Mouse (Mus musculus) embryonic facial prominence, embryonic 15.5 days (tissue): Measurements from ENCODE around the gene Chst11. TPM values are rescaled to one million over a fixed set of nuclear protein-coding genes. Genes with fewer than 3 reads are reported as not detected.

Experiments used
- ATAC-seq: fragments of 200-750 bp; cut with Nextera tagmentation; 2 replicates; pipeline ENCODE4 v1.8.0; 2017; ENCODE audit warnings: low read depth, moderate TSS enrichment; ENCODE audit not compliant: insufficient number of reproducible peaks, low FRiP score, low TSS enrichment
- H3K27ac ChIP-seq: fragments of 300-500 bp; sonication (generic); replicated peaks from 2 replicates; pipeline ENCODE4 v1.5.1; 2015; ENCODE audit warnings: mild to moderate bottlenecking, inconsistent platforms
- H3K27me3 ChIP-seq: fragments of 300-500 bp; sonication (generic); 2 replicates; pipeline ENCODE4 v1.6.1; 2015; ENCODE audit warnings: inconsistent platforms
- H3K36me3 ChIP-seq: fragments of 300-500 bp; sonication (generic); 2 replicates; pipeline ENCODE4 v1.6.1; 2015; ENCODE audit warnings: mild to moderate bottlenecking, inconsistent platforms
- H3K4me1 ChIP-seq: fragments of 300-500 bp; sonication (generic); 2 replicates; pipeline ENCODE4 v1.6.1; 2015; ENCODE audit warnings: inconsistent platforms
- H3K4me2 ChIP-seq: fragments of 300-500 bp; sonication (generic); replicated peaks from 2 replicates; pipeline ENCODE4 v1.6.1; 2015; ENCODE audit warnings: mild to moderate bottlenecking, inconsistent platforms
- H3K4me3 ChIP-seq: fragments of 300-500 bp; sonication (generic); replicated peaks from 2 replicates; pipeline ENCODE4 v1.5.1; 2015; ENCODE audit warnings: mild to moderate bottlenecking, inconsistent platforms
- H3K9ac ChIP-seq: fragments of 300-500 bp; sonication (generic); 2 replicates; pipeline ENCODE4 v1.6.1; 2015; ENCODE audit warnings: inconsistent platforms
- H3K9me3 ChIP-seq: fragments of 300-500 bp; sonication (generic); replicated peaks from 2 replicates; pipeline ENCODE4 v1.6.1; 2016; ENCODE audit warnings: inconsistent platforms
- WGBS: fragments of 180-500 bp; shearing (Covaris S2); methylation state at CpG from one replicate; pipeline ENCODE4 v1.1.7; 2015; 5-methylcytosine and 5-hydroxymethylcytosine counted together
- polyA plus RNA-seq: library from polyadenylated mRNA; unstranded; fragments of >200 nt; fragmentation: Nextera tagmentation; extraction: Ambion mirVana; gene quantifications from 2 replicates; pipeline ENCODE4 v1.2.1, GENCODE M21; 2015

Gene Chst11
- polyA plus RNA-seq, 1 experiment from 2014 or later, result 3.3 TPM

DNA sequence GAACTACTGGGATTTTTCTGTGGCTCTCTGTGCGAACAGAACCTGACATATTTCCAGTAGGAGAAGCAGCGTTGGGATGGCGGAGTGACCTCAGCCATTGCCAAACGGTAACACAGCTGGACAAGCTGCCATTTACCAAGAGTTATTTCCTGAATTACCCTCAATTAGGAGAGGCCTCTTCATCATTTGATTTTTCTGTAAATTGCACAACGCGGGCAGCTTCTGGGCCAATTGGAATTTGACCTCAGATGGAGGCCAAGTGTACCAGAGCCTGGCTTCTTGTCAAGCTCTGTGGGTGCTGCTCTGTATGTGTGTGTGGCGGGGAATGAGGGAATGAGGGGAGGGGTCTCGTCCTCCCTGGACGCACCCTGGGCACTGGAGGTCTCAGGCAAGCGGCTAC is 113.6 kb downstream of the Chst11 start:
- H3K9me3 ChIP-seq, result no peaks in the 10 kb centered on the region
- WGBS, result 52% methylated on average over 10 of the region's 10 CpGs
- peaks cover 51% of the 10 kb centered on the region for H3K4me1 ChIP-seq

DNA sequence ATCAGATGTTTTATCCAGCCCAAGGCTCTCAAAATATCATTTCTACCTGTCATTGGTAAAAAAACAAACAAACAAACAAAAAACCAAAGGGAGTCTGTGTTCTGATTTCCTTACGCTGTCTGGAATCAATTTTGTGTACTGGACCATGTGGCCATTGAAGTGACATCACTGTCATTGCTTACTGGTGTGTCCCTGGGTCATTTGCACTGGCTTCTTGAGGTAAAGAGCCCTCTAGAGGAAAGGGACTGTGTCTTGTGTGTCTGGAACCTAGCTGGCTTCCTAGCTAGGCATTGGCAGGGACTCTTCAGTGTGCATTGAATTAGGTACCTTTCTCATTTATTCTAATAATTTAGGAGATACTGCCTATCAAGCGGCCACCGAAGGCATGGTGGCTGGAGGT is 114.4 kb downstream of the Chst11 start:
- WGBS, result 82% methylated on average over 3 of the region's 3 CpGs
- Histone ChIP-seq H3K4me3 (no peak overlapping the region), H3K4me1 (peaks cover 51% of the 10 kb centered on the region), H3K36me3 (no peaks in the 10 kb centered on the region), H3K4me2 (no peak overlapping the region), H3K9ac (no peak overlapping the region), H3K27me3 (no peaks in the 10 kb centered on the region), H3K27ac (no peak overlapping the region), H3K9me3 (no peaks in the 10 kb centered on the region)
- no peak for ATAC-seq

More for the DNA sequence above, 113.6 kb downstream of the Chst11 start:
- Histone ChIP-seq H3K4me2 (no peak overlapping the region), H3K27ac (no peak overlapping the region), H3K36me3 (no peaks in the 10 kb centered on the region), H3K27me3 (no peaks in the 10 kb centered on the region), H3K4me3 (no peak overlapping the region), H3K9ac (no peak overlapping the region)
- ATAC-seq, result no peak

DNA sequence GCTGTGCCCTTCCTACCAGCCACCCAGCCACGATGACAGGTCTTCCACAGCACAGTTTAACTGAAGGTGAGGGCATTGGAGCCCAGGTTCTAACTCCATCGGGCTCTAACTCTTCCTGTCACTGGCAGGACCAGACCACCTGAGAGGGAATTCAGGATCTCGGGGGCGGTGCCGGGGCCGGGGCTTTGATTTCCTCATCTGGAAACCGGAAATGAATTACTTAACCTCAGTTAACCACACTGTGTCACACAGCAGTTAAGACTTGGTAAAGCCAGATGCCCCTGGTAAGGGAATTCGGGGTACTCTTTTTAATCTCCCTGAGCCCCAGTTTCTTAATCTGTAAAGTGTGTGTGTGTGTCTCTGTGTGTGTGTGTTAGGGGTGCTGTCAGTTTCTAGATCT is 115.6 kb downstream of the Chst11 start:
- Histone ChIP-seq H3K4me2 (no peak overlapping the region), H3K4me3 (no peak overlapping the region), H3K9me3 (no peaks in the 10 kb centered on the region), H3K27me3 (no peaks in the 10 kb centered on the region), H3K4me1 (peaks cover 51% of the 10 kb centered on the region), H3K36me3 (no peaks in the 10 kb centered on the region), H3K27ac (no peak overlapping the region), H3K9ac (no peak overlapping the region)
- ATAC-seq, result no peak
- WGBS, result 35% methylated on average over 8 of the region's 8 CpGs

DNA sequence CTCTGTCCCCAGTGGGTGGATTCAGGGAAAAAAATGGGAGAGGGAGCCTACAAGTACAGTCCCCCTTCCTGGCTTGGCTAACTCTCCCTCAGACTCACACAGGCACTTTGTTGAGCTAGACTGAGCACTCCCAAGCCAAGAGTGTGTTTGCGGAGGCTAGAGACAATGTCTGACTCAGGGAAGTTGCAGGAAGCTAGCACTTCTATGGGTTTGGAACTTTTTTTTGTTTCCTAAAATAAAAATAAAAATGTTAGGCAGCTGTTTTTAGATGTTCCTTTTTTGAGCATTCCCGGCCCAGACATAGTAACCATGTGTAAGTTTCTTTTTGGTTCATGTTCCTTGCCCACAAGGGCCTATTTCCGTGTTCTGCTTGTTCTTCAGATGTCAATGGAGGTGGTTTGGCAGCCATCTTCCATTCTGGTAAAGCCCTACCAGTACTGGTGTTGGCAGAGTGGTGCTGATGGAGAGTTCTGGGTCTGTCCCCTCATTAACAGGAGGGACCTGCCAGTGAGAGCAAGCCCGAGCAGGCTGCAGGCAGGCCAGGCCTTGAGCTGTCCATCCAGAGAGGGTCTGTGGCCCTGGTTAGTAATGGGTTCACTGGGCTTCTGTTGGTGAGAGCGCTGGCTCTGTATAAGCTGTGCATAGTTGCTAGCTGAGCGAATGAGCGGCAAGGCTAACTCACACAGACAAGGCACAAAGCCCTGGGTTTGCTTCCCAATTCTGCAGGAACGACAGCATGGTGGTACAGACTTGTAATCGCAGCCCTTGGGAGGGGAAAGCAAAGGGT is 116.3 kb downstream of the Chst11 start:
- no peak overlapping the region for H3K27ac ChIP-seq
- ATAC-seq, result 0 out of 2 replicates have a peak, but pooled peaks have one; percentile 32
- no peak overlapping the region for H3K4me2 ChIP-seq
- H3K36me3 ChIP-seq, result no peaks in the 10 kb centered on the region
- no peak overlapping the region for H3K9ac ChIP-seq
- WGBS, result 76% methylated on average over 9 of the region's 9 CpGs
- H3K27me3 ChIP-seq, result no peaks in the 10 kb centered on the region
- H3K9me3 ChIP-seq, result no peaks in the 10 kb centered on the region
- peaks cover 50% of the 10 kb centered on the region for H3K4me1 ChIP-seq
- no peak overlapping the region for H3K4me3 ChIP-seq

DNA sequence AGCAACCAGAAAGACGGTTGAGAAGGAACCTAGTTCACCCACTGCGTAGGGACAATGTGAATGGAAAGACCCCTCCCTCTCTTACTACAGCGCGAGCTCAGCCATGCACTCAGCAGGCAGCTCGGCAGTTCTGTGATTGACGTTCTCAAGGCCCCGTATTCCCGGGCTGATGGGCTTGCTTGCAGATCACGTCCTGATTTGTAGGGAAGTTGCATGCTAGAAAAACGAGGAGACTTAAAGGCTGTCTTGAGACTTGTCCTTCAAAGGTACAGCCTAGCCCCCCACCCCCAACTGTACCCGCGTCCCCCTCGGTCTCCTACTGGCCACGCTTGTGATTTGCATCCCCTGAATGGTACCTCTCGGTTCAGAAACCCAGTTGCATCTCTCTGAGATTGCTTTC is 117.4 kb downstream of the Chst11 start:
- peak overlapping the region; percentile 12; the same call in 1 of the 2 replicates for H3K4me2 ChIP-seq
- no peak overlapping the region for H3K27ac ChIP-seq
- H3K4me1 ChIP-seq, result peaks cover 61% of the 10 kb centered on the region
- 32% methylated on average over 15 of the region's 15 CpGs for WGBS
- no peaks in the 10 kb centered on the region for H3K9me3 ChIP-seq
- no peak overlapping the region for H3K9ac ChIP-seq
- H3K27me3 ChIP-seq, result no peaks in the 10 kb centered on the region
- no peaks in the 10 kb centered on the region for H3K36me3 ChIP-seq
- H3K4me3 ChIP-seq, result no peak overlapping the region
- ATAC-seq, result no peak

DNA sequence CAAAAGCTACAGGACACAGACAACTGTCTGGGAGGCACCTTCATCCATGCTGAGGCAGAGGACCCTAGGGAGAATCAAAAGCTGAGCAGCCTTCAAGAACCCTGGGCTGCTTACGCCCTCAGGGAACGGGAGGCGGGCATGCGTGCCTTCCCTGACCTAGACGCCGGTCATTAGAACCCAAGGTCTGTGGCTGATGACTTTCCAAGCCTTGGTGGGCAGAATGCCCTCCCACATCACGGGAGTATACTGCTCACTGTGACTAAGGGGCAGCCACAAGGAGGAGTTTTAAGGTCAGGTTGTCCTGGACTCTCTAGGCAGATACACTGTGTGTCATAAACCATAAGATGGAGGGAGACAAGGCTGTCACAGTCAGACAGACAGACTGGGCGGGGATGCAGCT is 118.9 kb downstream of the Chst11 start:
- 75% methylated on average over 8 of the region's 8 CpGs for WGBS
- Histone ChIP-seq H3K36me3 (no peaks in the 10 kb centered on the region), H3K9ac (no peak overlapping the region), H3K4me3 (no peak overlapping the region), H3K4me1 (peaks cover 64% of the 10 kb centered on the region), H3K9me3 (no peaks in the 10 kb centered on the region), H3K27me3 (no peaks in the 10 kb centered on the region), H3K27ac (no peak overlapping the region), H3K4me2 (no peak overlapping the region)
- no peak for ATAC-seq

DNA sequence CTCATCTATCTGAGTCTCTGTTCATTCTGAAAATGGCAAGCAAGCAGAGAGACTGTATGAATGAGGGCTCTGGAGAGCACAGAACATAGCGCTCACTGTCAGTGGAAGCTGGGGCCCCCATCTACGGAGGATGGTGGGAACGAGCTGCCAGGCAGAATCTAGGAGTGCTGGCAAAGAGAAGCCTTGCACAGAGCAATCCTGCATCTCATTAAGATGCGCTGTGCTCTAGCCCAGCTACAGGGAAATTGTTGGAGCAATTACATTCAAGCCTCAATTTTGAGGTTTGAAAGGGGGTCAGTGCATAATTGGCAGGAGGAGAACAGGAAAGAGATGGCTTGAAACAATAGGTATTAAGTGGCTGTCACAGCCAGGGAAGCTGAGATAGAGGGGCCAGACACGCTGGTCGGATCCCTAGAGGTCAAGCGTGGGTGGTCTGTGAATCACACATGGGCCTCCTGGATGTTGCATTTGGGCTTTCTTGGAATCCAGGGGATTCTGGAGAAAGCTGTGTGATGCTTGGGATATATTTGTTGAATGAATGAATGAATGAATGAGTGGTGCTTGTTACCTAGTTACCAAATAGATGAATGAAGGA is 121.0 kb downstream of the Chst11 start:
- Histone ChIP-seq H3K27ac (no peak overlapping the region), H3K4me3 (no peak overlapping the region), H3K9ac (no peak overlapping the region), H3K36me3 (no peaks in the 10 kb centered on the region), H3K4me2 (no peak overlapping the region), H3K27me3 (no peaks in the 10 kb centered on the region), H3K9me3 (no peaks in the 10 kb centered on the region), H3K4me1 (peaks cover 49% of the 10 kb centered on the region)
- no peak for ATAC-seq
- WGBS, result 45% methylated on average over 7 of the region's 7 CpGs

DNA sequence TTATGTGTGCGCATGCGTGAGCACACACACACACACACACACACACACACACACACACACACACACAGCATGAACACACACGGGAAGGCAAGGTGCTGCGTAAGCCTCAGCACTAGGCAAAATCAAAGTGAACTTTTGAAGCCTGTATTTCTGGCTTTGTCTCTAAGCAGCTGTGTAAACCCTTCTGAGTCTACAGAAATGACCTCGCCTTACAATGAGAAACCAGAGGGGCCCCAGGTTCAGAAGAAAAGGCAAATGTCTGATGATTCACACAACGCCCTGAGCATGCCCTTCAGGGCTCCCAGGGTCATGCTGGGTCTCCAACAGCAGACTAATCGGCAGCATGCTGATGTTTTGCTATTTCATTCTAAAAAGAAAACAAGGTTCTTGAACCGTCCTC is 122.1 kb downstream of the Chst11 start:
- no peak overlapping the region for H3K4me3 ChIP-seq
- H3K36me3 ChIP-seq, result no peaks in the 10 kb centered on the region
- H3K9ac ChIP-seq, result no peak overlapping the region
- WGBS, result 56% methylated on average over 8 of the region's 8 CpGs
- no peaks in the 10 kb centered on the region for H3K9me3 ChIP-seq
- H3K4me1 ChIP-seq, result peaks cover 42% of the 10 kb centered on the region
- H3K27ac ChIP-seq, result peak overlapping the region; percentile 41; the same call in 1 of the 2 replicates
- H3K4me2 ChIP-seq, result no peak overlapping the region
- no peaks in the 10 kb centered on the region for H3K27me3 ChIP-seq
- ATAC-seq, result no peak

DNA sequence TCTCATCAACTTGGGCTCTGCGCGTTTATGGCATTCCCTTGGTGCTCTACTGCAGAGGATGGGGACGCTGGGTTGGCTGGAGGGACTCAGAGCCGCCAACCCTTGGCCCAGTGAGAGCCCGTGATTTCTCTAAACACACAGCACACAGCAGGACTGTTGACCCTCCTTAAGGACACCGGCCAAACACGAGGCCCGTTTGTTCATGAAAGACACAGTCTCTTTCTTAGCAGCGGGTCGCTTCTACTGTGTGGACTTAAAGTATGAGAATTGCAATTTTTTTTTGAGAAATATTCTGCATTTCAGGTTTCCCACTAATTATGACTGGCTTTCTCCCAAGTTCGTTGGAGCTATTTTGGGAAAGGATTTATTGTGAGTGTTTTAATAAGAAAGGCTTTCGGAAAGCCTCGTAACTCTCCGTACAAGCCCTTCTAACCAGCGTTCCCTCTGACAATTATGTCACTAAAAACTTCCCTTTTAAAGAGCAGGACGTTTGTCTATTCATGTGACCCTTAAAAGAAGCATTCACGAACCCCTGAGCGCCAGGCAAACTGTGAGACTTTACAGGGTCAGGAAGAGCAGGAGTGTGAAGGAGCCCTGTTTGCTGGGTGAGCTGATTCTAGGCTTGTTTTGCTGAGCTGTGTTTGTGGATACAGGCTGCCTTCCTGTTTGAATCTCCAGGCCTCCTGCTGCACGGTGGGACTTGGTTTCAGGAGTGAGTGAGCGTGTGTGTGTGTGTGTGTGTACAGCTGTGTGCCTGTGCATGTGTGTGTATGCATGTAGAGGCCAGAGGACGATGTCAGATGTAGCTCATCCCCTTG is 122.8 kb downstream of the Chst11 start:
- H3K4me3 ChIP-seq, result no peak overlapping the region
- no peaks in the 10 kb centered on the region for H3K27me3 ChIP-seq
- WGBS, result 46% methylated on average over 21 of the region's 21 CpGs
- ATAC-seq, result no peak
- H3K4me1 ChIP-seq, result peaks cover 44% of the 10 kb centered on the region
- H3K9me3 ChIP-seq, result no peaks in the 10 kb centered on the region
- H3K9ac ChIP-seq, result no peak overlapping the region
- no peak overlapping the region for H3K4me2 ChIP-seq
- H3K36me3 ChIP-seq, result no peaks in the 10 kb centered on the region
- peak overlapping the region; percentile 58; the same call in 1 of the 2 replicates for H3K27ac ChIP-seq

DNA sequence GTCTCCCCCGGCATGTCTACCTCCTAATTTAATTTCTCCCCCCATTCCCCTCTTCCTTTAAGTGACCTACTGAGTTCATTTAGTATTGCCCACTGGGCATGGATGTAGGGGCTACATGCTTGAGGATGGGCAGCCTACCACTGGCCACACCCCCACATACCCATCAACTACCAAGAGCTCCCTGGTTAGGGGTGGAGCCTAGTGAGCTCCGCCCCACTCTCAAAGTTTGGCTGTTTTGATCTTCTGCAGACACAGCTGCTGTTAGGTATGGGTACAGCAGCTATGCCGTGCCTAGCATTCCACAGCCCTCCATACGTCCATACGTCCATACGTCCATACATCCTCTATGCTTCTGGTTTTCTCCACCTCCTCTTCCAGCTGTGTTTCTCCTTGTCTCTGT is 123.6 kb downstream of the Chst11 start:
- Histone ChIP-seq H3K4me3 (no peak overlapping the region), H3K9ac (no peak overlapping the region), H3K27me3 (no peaks in the 10 kb centered on the region), H3K36me3 (no peaks in the 10 kb centered on the region), H3K4me1 (peaks cover 46% of the 10 kb centered on the region), H3K9me3 (no peaks in the 10 kb centered on the region), H3K4me2 (no peak overlapping the region), H3K27ac (no peak overlapping the region)
- no peak for ATAC-seq
- 68% methylated on average over 6 of the region's 6 CpGs for WGBS

DNA sequence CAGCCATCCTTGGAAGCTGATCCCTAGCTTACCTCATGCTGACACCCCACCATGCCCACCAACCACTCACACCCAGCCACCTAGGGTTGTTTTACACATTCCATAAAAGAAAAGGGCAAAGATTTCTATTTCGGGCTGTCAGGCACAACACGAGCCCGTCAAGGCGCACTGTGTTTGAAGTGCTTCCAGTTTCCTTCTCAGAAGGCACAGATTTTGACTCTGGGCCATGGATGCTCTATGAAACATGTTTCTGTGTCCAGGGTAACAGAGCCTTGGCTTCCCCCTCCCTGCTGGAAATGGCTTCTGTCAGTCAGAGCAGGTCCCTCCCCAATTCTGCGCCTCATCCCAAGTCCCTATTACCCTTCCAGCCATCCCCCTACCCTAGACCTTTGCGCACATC is 125.7 kb downstream of the Chst11 start:
- Histone ChIP-seq H3K4me3 (no peak overlapping the region), H3K27me3 (no peaks in the 10 kb centered on the region), H3K27ac (no peak overlapping the region), H3K36me3 (no peaks in the 10 kb centered on the region), H3K4me1 (peaks cover 39% of the 10 kb centered on the region), H3K9me3 (no peaks in the 10 kb centered on the region), H3K4me2 (no peak overlapping the region), H3K9ac (no peak overlapping the region)
- WGBS, result 71% methylated on average over 6 of the region's 6 CpGs
- ATAC-seq, result no peak
